Mouse (Mus musculus): ENCODE data around the gene Morn1.

- no peak for TF ChIP-seq CTCF (IDR thresholded peaks at IDR 0.05; ENCODE audit: low read depth)
- no peak for TF ChIP-seq EP300 (IDR thresholded peaks at IDR 0.05; ENCODE audit: low read depth)
Observed at GRCm38 (mm10) chr4:155126602-155127372, 40.4 kb downstream of the Morn1 start.
